Mouse (Mus musculus): ENCODE data around the gene Dcaf10. TPM values are rescaled to one million over a fixed set of nuclear protein-coding genes. Genes with fewer than 3 reads are reported as not detected.

Dcaf10 gene
- total RNA-seq, 1 experiment from 2014 or later: 12.0 TPM

- ATAC-seq (replicated peaks; ENCODE audit: low read depth, poor library complexity, severe bottlenecking): no peak
Measured at GRCm38 (mm10) chr4:45413674-45414338, 71.9 kb downstream of the Dcaf10 start.

- ATAC-seq (replicated peaks; ENCODE audit: low read depth, poor library complexity, severe bottlenecking): no peak
Measured at GRCm38 (mm10) chr4:45416314-45416713, 74.4 kb downstream of the Dcaf10 start.

- ATAC-seq (replicated peaks; ENCODE audit: low read depth, poor library complexity, severe bottlenecking): peak; percentile 83
Measured at GRCm38 (mm10) chr4:45418229-45418950, 76.5 kb downstream of the Dcaf10 start.

- no peak for ATAC-seq (replicated peaks; ENCODE audit: low read depth, poor library complexity, severe bottlenecking)
Measured at GRCm38 (mm10) chr4:45419051-45419450, 77.2 kb downstream of the Dcaf10 start.

GRCm38 (mm10) chr4:45420733-45421132 is 78.8 kb downstream of the Dcaf10 start:
- no peak for ATAC-seq (replicated peaks; ENCODE audit: low read depth, poor library complexity, severe bottlenecking)

GRCm38 (mm10) chr4:45421519-45422260 is 79.8 kb downstream of the Dcaf10 start:
- ATAC-seq (replicated peaks; ENCODE audit: low read depth, poor library complexity, severe bottlenecking): no peak

- ATAC-seq (replicated peaks; ENCODE audit: low read depth, poor library complexity, severe bottlenecking): no peak
Measured at GRCm38 (mm10) chr4:45422640-45423039, 80.7 kb downstream of the Dcaf10 start.

GRCm38 (mm10) chr4:45423406-45423805 is 81.5 kb downstream of the Dcaf10 start:
- ATAC-seq (replicated peaks; ENCODE audit: low read depth, poor library complexity, severe bottlenecking): no peak

GRCm38 (mm10) chr4:45426724-45427457 is 85.0 kb downstream of the Dcaf10 start:
- no peak for ATAC-seq (replicated peaks; ENCODE audit: low read depth, poor library complexity, severe bottlenecking)

Other genes starting within 250 kb of the Dcaf10 start
- gene Tomm5, start 234.0 kb upstream of the Dcaf10 start, total RNA-seq (2017): 228 and 259 TPM in 2 replicates
- not detected in 2 replicates for gene Frmpd1, start 157.2 kb upstream of the Dcaf10 start, total RNA-seq (2017)
- gene Trmt10b, start 45.0 kb upstream of the Dcaf10 start, total RNA-seq (2017): 11.9 and 23.7 TPM in 2 replicates
- gene Exosc3, start 631 bp downstream of the Dcaf10 start, total RNA-seq (2017): 179 and 214 TPM in 2 replicates
- gene Slc25a51, start 66.7 kb downstream of the Dcaf10 start, total RNA-seq (2017): 34.7 and 47.1 TPM in 2 replicates
- 0.64 and 3.8 TPM in 2 replicates for gene Shb, start 190.4 kb downstream of the Dcaf10 start, total RNA-seq (2017)

Measured in common myeloid progenitor, adult 5-6 weeks (primary cell).